Mouse (Mus musculus): ENCODE data around the gene Rpl13. TPM values are rescaled to one million over a fixed set of nuclear protein-coding genes. Genes with fewer than 3 reads are reported as not detected.

Gene Rpl13
- polyA plus RNA-seq, 1 experiment, result 2,994 TPM

DNA sequence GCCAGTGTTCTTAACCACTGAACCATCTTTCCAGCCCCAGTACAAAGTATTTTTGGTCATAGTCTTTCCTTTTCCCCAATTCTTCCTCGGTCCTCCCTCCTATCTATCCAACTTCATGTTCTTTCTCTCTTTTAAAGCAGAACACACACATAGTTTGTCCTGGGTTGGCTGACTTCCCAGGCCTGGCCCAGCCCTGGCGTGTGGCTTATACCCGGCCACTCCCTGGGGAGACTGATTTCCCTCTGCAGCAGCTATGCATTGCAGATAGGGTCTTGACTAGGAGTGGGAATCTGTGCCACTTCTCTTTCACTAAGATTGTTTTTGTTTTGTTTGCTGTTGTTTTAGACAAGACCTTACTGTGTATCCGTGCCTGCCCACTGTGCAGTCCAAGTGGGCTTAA lies 31.0 kb upstream of the Rpl13 start:
- Histone ChIP-seq H3K4me3 (ENCODE audit: low read depth, low read length) (no peak overlapping the region), H3K27ac (ENCODE audit: insufficient read depth, low read depth, low read length) (no peak overlapping the region), H3K36me3 (ENCODE audit: control insufficient read depth, insufficient read depth, low read length) (peaks cover 33% of the 10 kb centered on the region), H3K4me1 (ENCODE audit: control insufficient read depth, insufficient read depth, insufficient read length, low read length) (0 out of 2 replicates have a peak, but pooled peaks cover 2% of the 10 kb centered on the region), H3K27me3 (ENCODE audit: control insufficient read depth, insufficient read depth, low read length) (no peaks in the 10 kb centered on the region)
- no peak for TF ChIP-seq POLR2A (IDR thresholded peaks at IDR 0.05; ENCODE audit: low read depth, low read length)
- TF ChIP-seq CTCF (IDR thresholded peaks at IDR 0.05; ENCODE audit: extremely low read depth, insufficient read length, insufficient replicate concordance, low read depth, low read length), result no peak
- WGBS, result 19% methylated on average over 4 of the region's 4 CpGs

GRCm38 (mm10) chr8:123077213-123077612 lies 24.9 kb upstream of the Rpl13 start:
- 74% methylated on average over 6 of the region's 6 CpGs for WGBS
- no peaks in the 10 kb centered on the region for H3K27me3 ChIP-seq (ENCODE audit: control insufficient read depth, insufficient read depth, low read length)
- peaks cover 62% of the 10 kb centered on the region for H3K36me3 ChIP-seq (ENCODE audit: control insufficient read depth, insufficient read depth, low read length)
- no peak overlapping the region for H3K4me3 ChIP-seq (ENCODE audit: low read depth, low read length)
- TF ChIP-seq POLR2A (IDR thresholded peaks at IDR 0.05; ENCODE audit: low read depth, low read length) (no peak), CTCF (IDR thresholded peaks at IDR 0.05; ENCODE audit: extremely low read depth, insufficient read length, insufficient replicate concordance, low read depth, low read length) (no peak)
- H3K27ac ChIP-seq (ENCODE audit: insufficient read depth, low read depth, low read length), result no peak overlapping the region
- no peaks in the 10 kb centered on the region for H3K4me1 ChIP-seq (ENCODE audit: control insufficient read depth, insufficient read depth, insufficient read length, low read length)

DNA sequence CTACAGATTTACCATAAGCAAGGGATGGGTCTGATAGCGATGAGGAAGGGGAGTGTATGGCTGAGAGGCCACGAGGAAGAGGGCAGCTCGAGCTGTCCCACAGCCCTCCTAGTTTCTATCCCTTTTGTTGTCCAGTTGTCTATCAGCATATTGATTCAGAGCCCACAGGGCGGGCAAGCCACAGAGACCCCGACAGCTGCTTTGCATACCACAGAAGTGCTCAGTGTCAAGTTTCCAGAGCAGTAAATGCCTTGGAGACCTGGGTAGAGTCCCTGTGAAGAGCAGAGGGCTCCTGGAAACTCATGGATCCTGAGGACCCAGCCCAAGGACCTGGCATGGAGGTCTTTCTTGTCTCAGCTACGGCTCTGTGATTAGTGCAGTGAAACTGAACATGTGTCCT lies 19.2 kb upstream of the Rpl13 start:
- Histone ChIP-seq H3K36me3 (ENCODE audit: control insufficient read depth, insufficient read depth, low read length) (peaks cover 51% of the 10 kb centered on the region), H3K27me3 (ENCODE audit: control insufficient read depth, insufficient read depth, low read length) (no peaks in the 10 kb centered on the region), H3K4me1 (ENCODE audit: control insufficient read depth, insufficient read depth, insufficient read length, low read length) (no peaks in the 10 kb centered on the region), H3K27ac (ENCODE audit: insufficient read depth, low read depth, low read length) (no peak overlapping the region), H3K4me3 (ENCODE audit: low read depth, low read length) (no peak overlapping the region)
- 91% methylated on average over 6 of the region's 6 CpGs for WGBS
- TF ChIP-seq CTCF (IDR thresholded peaks at IDR 0.05; ENCODE audit: extremely low read depth, insufficient read length, insufficient replicate concordance, low read depth, low read length) (no peak), POLR2A (IDR thresholded peaks at IDR 0.05; ENCODE audit: low read depth, low read length) (no peak)

- no peaks in the 10 kb centered on the region for H3K27me3 ChIP-seq (ENCODE audit: control insufficient read depth, insufficient read depth, low read length)
- no peak overlapping the region for H3K4me3 ChIP-seq (ENCODE audit: low read depth, low read length)
- H3K36me3 ChIP-seq (ENCODE audit: control insufficient read depth, insufficient read depth, low read length), result peaks cover 51% of the 10 kb centered on the region
- no peak overlapping the region for H3K27ac ChIP-seq (ENCODE audit: insufficient read depth, low read depth, low read length)
- no peak for TF ChIP-seq POLR2A (IDR thresholded peaks at IDR 0.05; ENCODE audit: low read depth, low read length)
- TF ChIP-seq CTCF (IDR thresholded peaks at IDR 0.05; ENCODE audit: extremely low read depth, insufficient read length, insufficient replicate concordance, low read depth, low read length), result no peak
- no peaks in the 10 kb centered on the region for H3K4me1 ChIP-seq (ENCODE audit: control insufficient read depth, insufficient read depth, insufficient read length, low read length)
- 91% methylated on average over 12 of the region's 12 CpGs for WGBS
These were observed 18.5 kb upstream of the Rpl13 start for GRCm38 (mm10) chr8:123083610-123084009.

- Histone ChIP-seq H3K27me3 (ENCODE audit: control insufficient read depth, insufficient read depth, low read length) (no peaks in the 10 kb centered on the region), H3K36me3 (ENCODE audit: control insufficient read depth, insufficient read depth, low read length) (peaks cover 62% of the 10 kb centered on the region), H3K4me3 (ENCODE audit: low read depth, low read length) (no peak overlapping the region), H3K27ac (ENCODE audit: insufficient read depth, low read depth, low read length) (no peak overlapping the region), H3K4me1 (ENCODE audit: control insufficient read depth, insufficient read depth, insufficient read length, low read length) (no peaks in the 10 kb centered on the region)
- no peak for TF ChIP-seq CTCF (IDR thresholded peaks at IDR 0.05; ENCODE audit: extremely low read depth, insufficient read length, insufficient replicate concordance, low read depth, low read length)
- no peak for TF ChIP-seq POLR2A (IDR thresholded peaks at IDR 0.05; ENCODE audit: low read depth, low read length)
- 83% methylated on average over 9 of the region's 9 CpGs for WGBS
These were observed 14.9 kb upstream of the Rpl13 start for GRCm38 (mm10) chr8:123087289-123087688.

DNA sequence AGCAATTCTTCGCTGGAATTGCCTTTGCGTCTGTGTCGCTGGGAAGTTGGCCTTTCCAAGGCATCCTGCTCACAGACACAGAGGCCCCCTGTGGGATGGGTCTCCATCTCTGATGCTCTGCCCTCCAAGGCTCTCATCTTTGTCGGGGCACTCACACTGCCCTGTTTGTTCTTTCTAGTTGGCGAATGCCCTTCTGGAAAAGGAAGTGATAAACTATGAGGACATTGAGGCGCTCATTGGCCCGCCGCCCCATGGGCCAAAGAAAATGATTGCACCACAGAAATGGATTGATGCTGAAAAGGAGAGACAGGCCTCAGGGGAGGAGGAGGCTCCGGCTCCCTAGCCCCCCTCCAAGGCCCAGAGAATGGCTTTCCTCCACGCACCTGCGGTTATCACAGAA lies 4.9 kb upstream of the Rpl13 start:
- no peaks in the 10 kb centered on the region for H3K27me3 ChIP-seq (ENCODE audit: control insufficient read depth, insufficient read depth, low read length)
- no peaks in the 10 kb centered on the region for H3K4me1 ChIP-seq (ENCODE audit: control insufficient read depth, insufficient read depth, insufficient read length, low read length)
- H3K36me3 ChIP-seq (ENCODE audit: control insufficient read depth, insufficient read depth, low read length), result peaks cover 38% of the 10 kb centered on the region
- TF ChIP-seq POLR2A (IDR thresholded peaks at IDR 0.05; ENCODE audit: low read depth, low read length) (no peak), CTCF (IDR thresholded peaks at IDR 0.05; ENCODE audit: extremely low read depth, insufficient read length, insufficient replicate concordance, low read depth, low read length) (no peak)
- no peak overlapping the region for H3K27ac ChIP-seq (ENCODE audit: insufficient read depth, low read depth, low read length)
- WGBS, result 80% methylated on average over 11 of the region's 11 CpGs
- no peak overlapping the region for H3K4me3 ChIP-seq (ENCODE audit: low read depth, low read length)

DNA sequence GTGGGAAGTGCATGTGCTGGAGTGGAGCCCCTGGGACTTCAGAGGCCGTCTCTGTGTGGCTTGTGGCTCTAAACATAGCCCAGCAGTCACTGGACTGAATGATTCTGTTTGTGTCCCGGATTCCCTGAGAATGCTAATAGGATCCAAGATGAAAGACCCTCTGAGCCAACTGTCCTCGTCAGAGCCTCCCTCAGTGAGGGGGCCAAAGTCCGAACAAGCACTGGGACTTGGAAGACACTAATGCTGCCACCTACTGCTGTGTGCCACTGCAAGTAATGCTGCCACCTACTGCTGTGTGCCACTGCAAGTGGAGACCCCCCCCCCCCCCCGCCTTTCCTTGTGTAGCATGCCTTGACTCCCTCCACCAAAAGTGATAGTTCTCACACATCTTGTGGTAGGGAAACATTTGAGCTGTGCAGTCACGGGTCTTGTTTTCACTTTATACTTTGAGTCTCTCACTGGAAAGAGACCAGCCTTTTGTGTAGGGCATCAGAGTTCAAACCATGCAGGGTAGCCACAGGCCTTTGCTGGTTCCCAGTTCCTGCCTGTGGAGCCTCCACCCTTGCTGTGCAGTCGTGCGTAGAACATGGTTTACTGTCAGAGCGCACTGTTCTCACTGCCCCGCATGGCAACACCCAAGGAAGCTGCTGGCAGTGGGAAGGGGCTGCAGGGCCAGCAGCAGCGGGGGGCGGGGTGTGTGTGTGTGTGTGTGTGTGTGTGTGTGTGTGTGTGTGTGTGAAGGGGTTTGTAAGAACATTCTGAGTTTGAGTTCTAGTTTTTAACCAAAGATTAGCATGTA lies 4.2 kb upstream of the Rpl13 start:
- TF ChIP-seq POLR2A (IDR thresholded peaks at IDR 0.05; ENCODE audit: low read depth, low read length) (no peak), CTCF (IDR thresholded peaks at IDR 0.05; ENCODE audit: extremely low read depth, insufficient read length, insufficient replicate concordance, low read depth, low read length) (no peak)
- Histone ChIP-seq H3K4me1 (ENCODE audit: control insufficient read depth, insufficient read depth, insufficient read length, low read length) (no peaks in the 10 kb centered on the region), H3K27me3 (ENCODE audit: control insufficient read depth, insufficient read depth, low read length) (no peaks in the 10 kb centered on the region), H3K36me3 (ENCODE audit: control insufficient read depth, insufficient read depth, low read length) (peaks cover 36% of the 10 kb centered on the region), H3K4me3 (ENCODE audit: low read depth, low read length) (no peak overlapping the region), H3K27ac (ENCODE audit: insufficient read depth, low read depth, low read length) (no peak overlapping the region)
- 78% methylated on average over 12 of the region's 12 CpGs for WGBS

Measured in small intestine, adult 2 months (tissue).